Mouse (Mus musculus) E14TG2a.4 (cell line): ENCODE measurements around the gene Tlx2.

Source experiments
- CTCF ChIP-seq: conservative IDR thresholded peaks from 2 replicates; pipeline ENCODE4 v1.5.1; 2014; ENCODE audit warnings: low read length
- NANOG ChIP-seq: IDR thresholded peaks from 2 replicates; pipeline ENCODE4 v1.6.1; 2014; ENCODE audit warnings: borderline replicate concordance, low read length, mixed read lengths

DNA sequence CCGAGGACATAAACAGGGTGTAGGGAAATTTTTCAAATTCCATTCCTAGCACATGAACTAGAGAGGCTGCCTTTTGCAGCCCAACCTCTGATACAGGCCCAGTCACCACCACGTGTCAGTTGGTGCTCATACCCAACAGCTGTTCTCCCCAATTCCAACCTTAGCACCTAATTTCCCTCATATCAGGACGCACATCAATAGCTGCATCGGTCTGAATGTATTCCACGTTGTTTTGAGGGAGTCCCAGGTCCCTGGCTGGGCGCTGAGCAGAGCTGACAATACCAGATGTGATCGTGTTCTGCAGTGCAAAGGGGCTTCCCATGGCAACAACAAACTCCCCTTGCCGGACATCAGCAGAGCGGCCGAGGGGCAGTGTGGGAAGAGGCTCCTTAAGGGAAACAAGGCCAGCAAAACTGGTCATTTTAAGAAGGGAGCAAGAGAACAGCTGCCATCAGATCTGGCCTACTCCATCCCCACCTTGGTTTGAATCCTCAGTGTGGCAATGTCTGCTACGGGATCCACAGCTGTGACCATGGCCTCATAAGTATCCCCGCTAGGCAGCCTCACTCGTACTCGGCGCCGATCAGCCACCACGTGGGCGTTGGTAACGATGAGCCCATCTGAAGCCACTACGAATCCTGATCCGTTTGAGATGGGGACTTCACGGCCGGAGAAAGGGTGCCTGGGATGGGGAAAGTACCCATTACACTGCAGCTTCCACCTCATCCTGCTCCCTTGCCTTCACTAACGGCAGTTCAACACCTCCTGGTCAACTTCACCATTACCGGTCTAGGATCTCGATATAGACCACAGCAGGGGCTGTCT, 16.7 kb downstream of the Tlx2 start:
- TF ChIP-seq CTCF = no peak
- no peak for TF ChIP-seq NANOG
